Mouse (Mus musculus) liver, embryonic 14.5 days (tissue): ENCODE data around the gene Arl15. TPM values are rescaled to one million over a fixed set of nuclear protein-coding genes. Genes with fewer than 3 reads are reported as not detected.

Experiments used
- ATAC-seq: fragments of 200-750 bp; cut with Nextera tagmentation; 2 replicates; pipeline ENCODE4 v1.8.0; 2017; ENCODE audit warnings: moderate number of reproducible peaks, mild to moderate bottlenecking, moderate library complexity; ENCODE audit not compliant: insufficient read depth
- DNase-seq, 3 experiments: peaks; one replicate each; pipeline ENCODE4 v3.0.0-alpha.2; 2012 to 2013; ENCODE audit warnings: low read depth in 3 of 3, low spot score in 3 of 3
- H3K27ac ChIP-seq: fragments of 300-500 bp; sonication (generic); 2 replicates; pipeline ENCODE4 v1.5.1; 2014; ENCODE audit warnings: moderate library complexity, mild to moderate bottlenecking, control low read depth, inconsistent platforms
- H3K27me3 ChIP-seq: fragments of 300-500 bp; sonication (generic); 2 replicates; pipeline ENCODE4 v1.6.1; 2014; ENCODE audit warnings: mild to moderate bottlenecking, low read length, moderate library complexity; ENCODE audit not compliant: control insufficient read depth, insufficient read depth
- H3K36me3 ChIP-seq: fragments of 300-500 bp; sonication (generic); replicated peaks from 2 replicates; pipeline ENCODE4 v1.6.1; 2014; ENCODE audit warnings: low read depth; ENCODE audit not compliant: control insufficient read depth, insufficient read depth
- H3K4me1 ChIP-seq, 2 experiments: fragments of 200-500 bp in 1 of 2; fragments of 300-500 bp in 1 of 2; sonication (generic) in 1 of 2; replicated peaks; 2 replicates each; pipeline ENCODE4 v1.6.1; 2012 to 2014; ENCODE audit warnings: antibody characterized with exemption in 1 of 2, inconsistent platforms in 1 of 2, low read length in 1 of 2; ENCODE audit not compliant: control insufficient read depth in 2 of 2, insufficient read depth in 2 of 2
- H3K4me2 ChIP-seq: fragments of 300-500 bp; sonication (generic); 2 replicates; pipeline ENCODE4 v1.6.1; 2014; ENCODE audit warnings: low read depth, mild to moderate bottlenecking, control low read depth, moderate library complexity
- H3K4me3 ChIP-seq, 2 experiments: fragments of 200-500 bp in 1 of 2; fragments of 300-500 bp in 1 of 2; sonication (generic) in 1 of 2; 2 replicates each; pipeline ENCODE4 v1.5.1; 2012 to 2014; ENCODE audit warnings: low read depth in 2 of 2, low read length in 2 of 2, mild to moderate bottlenecking in 2 of 2, control low read depth in 1 of 2, inconsistent platforms in 1 of 2, moderate library complexity in 1 of 2; ENCODE audit not compliant: insufficient read depth in 1 of 2
- H3K9ac ChIP-seq: fragments of 300-500 bp; sonication (generic); replicated peaks from 2 replicates; pipeline ENCODE4 v1.6.1; 2014; ENCODE audit warnings: mild to moderate bottlenecking, control low read depth, moderate library complexity
- H3K9me3 ChIP-seq: fragments of 300-500 bp; sonication (generic); 2 replicates; pipeline ENCODE4 v1.6.1; 2016; ENCODE audit warnings: low read length, mixed read lengths; ENCODE audit not compliant: control insufficient read depth
- CTCF ChIP-seq: IDR thresholded peaks from 2 replicates; pipeline ENCODE4 v1.5.1; 2016; ENCODE audit warnings: antibody characterized with exemption, low read depth, control low read depth
- EP300 ChIP-seq: IDR thresholded peaks from 2 replicates; pipeline ENCODE4 v1.6.1; 2016; ENCODE audit warnings: antibody characterized with exemption, low read depth
- WGBS: fragments of 180-500 bp; shearing (Covaris S2); extraction: QIAGEN DNeasy Blood & Tissue Kit; methylation state at CpG from one replicate; pipeline ENCODE4 v1.1.7; 2014; ENCODE audit not compliant: insufficient replicate concordance; 5-methylcytosine and 5-hydroxymethylcytosine counted together
- polyA plus RNA-seq, 2 experiments: library from polyadenylated mRNA; depleted of rRNA in 1 of 2; stranded (reverse) in 1 of 2; unstranded in 1 of 2; fragments of >200 nt; fragmentation: Nextera tagmentation in 1 of 2; extraction: Ambion mirVana in 1 of 2; gene quantifications; 2 replicates each; pipeline versions ENCODE4 v1.2.1 to v1.2.3; 2012 to 2014

Gene Arl15
- polyA plus RNA-seq, 2 experiments, result 2.0 to 2.6 TPM

- DNase-seq, result no peak
These were observed 335.7 kb downstream of the Arl15 start for GRCm38 (mm10) chr13:114129986-114130385.

GRCm38 (mm10) chr13:114130566-114131319 lies 336.4 kb downstream of the Arl15 start:
- Histone ChIP-seq H3K27ac (no peak overlapping the region), H3K4me3 (no peak overlapping the region), H3K4me2 (no peak overlapping the region), H3K36me3 (no peaks in the 10 kb centered on the region), H3K4me1 (no peaks in the 10 kb centered on the region), H3K27me3 (no peaks in the 10 kb centered on the region), H3K9me3 (no peaks in the 10 kb centered on the region), H3K9ac (no peak overlapping the region)
- no peak for ATAC-seq
- no peak for TF ChIP-seq CTCF
- TF ChIP-seq EP300, result no peak
- 69% methylated on average over 11 of the region's 11 CpGs for WGBS
- DNase-seq, result no peak

More at GRCm38 (mm10) chr13:114129986-114130385, 335.7 kb downstream of the Arl15 start:
- Histone ChIP-seq H3K9me3 (no peaks in the 10 kb centered on the region), H3K27ac (no peak overlapping the region), H3K4me2 (no peak overlapping the region), H3K4me3 (no peak overlapping the region), H3K9ac (no peak overlapping the region), H3K36me3 (no peaks in the 10 kb centered on the region), H3K4me1 (no peaks in the 10 kb centered on the region), H3K27me3 (no peaks in the 10 kb centered on the region)
- no peak for ATAC-seq
- 82% methylated on average over 11 of the region's 11 CpGs for WGBS
- TF ChIP-seq EP300 (no peak), CTCF (no peak)

GRCm38 (mm10) chr13:114138921-114139320 lies 344.6 kb downstream of the Arl15 start:
- ATAC-seq (no peak), DNase-seq (no peak)
- Histone ChIP-seq H3K36me3 (no peaks in the 10 kb centered on the region), H3K9ac (no peak overlapping the region), H3K9me3 (no peaks in the 10 kb centered on the region), H3K4me3 (no peak overlapping the region), H3K27ac (no peak overlapping the region), H3K27me3 (no peaks in the 10 kb centered on the region), H3K4me2 (no peak overlapping the region), H3K4me1 (no peaks in the 10 kb centered on the region)
- TF ChIP-seq EP300 (no peak), CTCF (no peak)
- WGBS, result 68% methylated on average over 8 of the region's 8 CpGs

- ATAC-seq (no peak), DNase-seq (no peak)
- H3K4me2 ChIP-seq, result no peak overlapping the region
- H3K4me3 ChIP-seq, result no peak overlapping the region
- no peaks in the 10 kb centered on the region for H3K27me3 ChIP-seq
- TF ChIP-seq CTCF (no peak), EP300 (no peak)
- H3K27ac ChIP-seq, result no peak overlapping the region
- no peaks in the 10 kb centered on the region for H3K4me1 ChIP-seq
- H3K36me3 ChIP-seq, result no peaks in the 10 kb centered on the region
- no peaks in the 10 kb centered on the region for H3K9me3 ChIP-seq
- WGBS, result 79% methylated on average over 9 of the region's 9 CpGs
- H3K9ac ChIP-seq, result no peak overlapping the region
These were observed 345.3 kb downstream of the Arl15 start for GRCm38 (mm10) chr13:114139570-114139969.

- TF ChIP-seq EP300 (no peak), CTCF (no peak)
- Histone ChIP-seq H3K36me3 (no peaks in the 10 kb centered on the region), H3K9ac (no peak overlapping the region), H3K4me2 (no peak overlapping the region), H3K4me1 (no peaks in the 10 kb centered on the region), H3K9me3 (no peaks in the 10 kb centered on the region), H3K27me3 (no peaks in the 10 kb centered on the region), H3K4me3 (no peak overlapping the region), H3K27ac (no peak overlapping the region)
- WGBS, result 80% methylated on average over 8 of the region's 8 CpGs
- ATAC-seq (no peak), DNase-seq (no peak)
These were observed 348.5 kb downstream of the Arl15 start for GRCm38 (mm10) chr13:114142826-114143225.
